Comparison of ENCODE assay signal across 11 mouse cellular contexts in genomic region chr7:6777107-6777506, GRCm38 (mm10). TPM values are rescaled to one million over a fixed set of nuclear protein-coding genes. Genes with fewer than 3 reads are reported as not detected.
DNase-seq lines count a peak whose midpoint lies in the region; ATAC-seq lines count a peak whose summit lies in the region.
"Had no signal": no experiment of that assay in that cellular context is flagged by ENCODE, and none has a peak within 500 bp of the region (broad histone marks: within the 10 kb centered on the region; RNA-seq: fewer than 3 reads in every experiment).

No protein-coding gene starts in this region.

- H3K4me2 ChIP-seq in midbrain, embryonic 11.5 days: no peak overlapping the region
- H3K4me2 ChIP-seq in limb, embryonic 15.5 days: no peak overlapping the region
- no peak overlapping the region for H3K4me2 ChIP-seq in stomach, embryonic 14.5 days (replicated peaks; ENCODE audit: low read depth, low read length)

- no peak overlapping the region for H3K9ac ChIP-seq in midbrain, embryonic 11.5 days (ENCODE audit: low read length)
- no peak overlapping the region for H3K9ac ChIP-seq in limb, embryonic 15.5 days
- no peak overlapping the region for H3K9ac ChIP-seq in stomach, embryonic 14.5 days (replicated peaks; ENCODE audit: low read depth, low read length)

- ATAC-seq in cerebellum, adult (ENCODE audit: insufficient number of reproducible peaks, low FRiP score, low TSS enrichment): no peak
- no peak for ATAC-seq in midbrain, embryonic 11.5 days (ENCODE audit: low FRiP score)
- peak; percentile 68 for ATAC-seq in limb, embryonic 15.5 days (ENCODE audit: insufficient number of reproducible peaks, low FRiP score, low TSS enrichment, low read depth)
- peak; percentile 57; the same call in 1 of the 2 replicates for ATAC-seq in stomach, embryonic 14.5 days (ENCODE audit: insufficient number of reproducible peaks, insufficient read depth, low FRiP score, low read depth)

- H3K36me3 ChIP-seq in midbrain, embryonic 10.5 days: no peaks in the 10 kb centered on the region
- H3K36me3 ChIP-seq in midbrain, embryonic 11.5 days (ENCODE audit: control insufficient read depth, insufficient read depth, low read length): no peaks in the 10 kb centered on the region
- no peaks in the 10 kb centered on the region for H3K36me3 ChIP-seq in limb, embryonic 15.5 days
- H3K36me3 ChIP-seq in stomach, embryonic 14.5 days (ENCODE audit: control insufficient read depth, insufficient read depth, low read length): no peaks in the 10 kb centered on the region

- H3K27me3 ChIP-seq in midbrain, embryonic 10.5 days (ENCODE audit: low read depth, poor library complexity, severe bottlenecking): peaks cover 11% of the 10 kb centered on the region
- H3K27me3 ChIP-seq in midbrain, embryonic 11.5 days (ENCODE audit: control insufficient read depth, insufficient read depth, low read length): no peaks in the 10 kb centered on the region
- H3K27me3 ChIP-seq in limb, embryonic 15.5 days: no peaks in the 10 kb centered on the region
- H3K27me3 ChIP-seq in stomach, embryonic 14.5 days (ENCODE audit: control insufficient read depth, insufficient read depth, low read length): no peaks in the 10 kb centered on the region

- peak overlapping the region; percentile 1; the same call in 1 of the 2 replicates for H3K27ac ChIP-seq in midbrain, embryonic 10.5 days (replicated peaks)
- H3K27ac ChIP-seq in midbrain, embryonic 11.5 days (ENCODE audit: low read depth, low read length): no peak overlapping the region
- H3K27ac ChIP-seq in limb, embryonic 15.5 days: peak overlapping the region; percentile 81
- H3K27ac ChIP-seq in stomach, embryonic 14.5 days (ENCODE audit: low read length): peak overlapping the region; percentile 83; the same call in 1 of the 2 replicates

- no peaks in the 10 kb centered on the region for H3K9me3 ChIP-seq in midbrain, embryonic 10.5 days (replicated peaks)
- no peaks in the 10 kb centered on the region for H3K9me3 ChIP-seq in midbrain, embryonic 11.5 days (ENCODE audit: control insufficient read depth, low read length)
- no peaks in the 10 kb centered on the region for H3K9me3 ChIP-seq in limb, embryonic 15.5 days
- no peaks in the 10 kb centered on the region for H3K9me3 ChIP-seq in stomach, embryonic 14.5 days (ENCODE audit: control insufficient read depth, low read depth, low read length)

- 76% methylated on average over 2 of the region's 2 CpGs for whole genome bisulfite sequencing in midbrain, embryonic 10.5 days
- WGBS in midbrain, embryonic 11.5 days: 67% methylated on average over 2 of the region's 2 CpGs
- 34% methylated on average over 2 of the region's 2 CpGs for WGBS in limb, embryonic 15.5 days
- 18% methylated on average over 2 of the region's 2 CpGs for WGBS in stomach, embryonic 14.5 days

- H3K4me3 ChIP-seq in midbrain, embryonic 10.5 days: no peak overlapping the region
- H3K4me3 ChIP-seq in midbrain, embryonic 11.5 days (ENCODE audit: low read depth, low read length): no peak overlapping the region
- H3K4me3 ChIP-seq in limb, embryonic 15.5 days: no peak overlapping the region
- no peak overlapping the region for H3K4me3 ChIP-seq in stomach, embryonic 14.5 days (ENCODE audit: low read depth, low read length)

- DNase-seq in cerebellum, postnatal 10 days: peak; percentile 81 to 87
- DNase-seq in midbrain, embryonic 10.5 days (ENCODE audit: low spot score): no peak
- no peak for DNase-seq in midbrain, embryonic 11.5 days (ENCODE audit: low spot score, missing footprints)
- DNase-seq in layer of hippocampus, postnatal 36 days: no peak
- no peak for DNase-seq in testis, postnatal 14 days (ENCODE audit: low spot score)
- DNase-seq: adrenal gland, adult 8-10 months had no signal

- peaks cover 31% of the 10 kb centered on the region for H3K4me1 ChIP-seq in midbrain, embryonic 10.5 days
- H3K4me1 ChIP-seq in midbrain, embryonic 11.5 days (ENCODE audit: control insufficient read depth, insufficient read depth, low read length): no peaks in the 10 kb centered on the region; the same call in 1 of the 2 replicates
- H3K4me1 ChIP-seq in limb, embryonic 15.5 days: peaks cover 46% of the 10 kb centered on the region
- peaks cover 26% of the 10 kb centered on the region for H3K4me1 ChIP-seq in stomach, embryonic 14.5 days (ENCODE audit: control insufficient read depth, insufficient read depth, low read length)

RNA-seq across cellular contexts. Expression of gene Usp29, which starts 46.7 kb away (rescaled TPM):
- 7.7 and 10.8 TPM in 2 replicates for polyA plus RNA-seq in midbrain, embryonic 10.5 days (2016; fragmentation: Nextera tagmentation; extraction: Ambion mirVana)
- polyA plus RNA-seq in midbrain, embryonic 11.5 days (2014; fragmentation: Nextera tagmentation; extraction: Ambion mirVana): 10.2 and 10.7 TPM in 2 replicates
- polyA plus RNA-seq in limb, embryonic 15.5 days (2015; fragmentation: Nextera tagmentation; extraction: Ambion mirVana): 9.6 and 10.7 TPM in 2 replicates
- 9.1 TPM in 2 replicates for polyA plus RNA-seq in stomach, embryonic 14.5 days (2014; fragmentation: Nextera tagmentation; extraction: Ambion mirVana)
- total RNA-seq in layer of hippocampus, postnatal 36 days (2021): 10 to 100 TPM; 29.4 to 32.9 TPM
- total RNA-seq: megakaryocyte progenitor cell, adult 5-6 weeks had no signal
- polyA plus RNA-seq: gonadal fat pad, adult 2 months had no signal

RNA-seq across cellular contexts. Expression of gene Peg3, which starts 46.9 kb away (rescaled TPM):
- polyA plus RNA-seq in midbrain, embryonic 10.5 days (2016; fragmentation: Nextera tagmentation; extraction: Ambion mirVana): 86.6 and 95.0 TPM in 2 replicates
- 85.3 and 90.1 TPM in 2 replicates for polyA plus RNA-seq in midbrain, embryonic 11.5 days (2014; fragmentation: Nextera tagmentation; extraction: Ambion mirVana)
- polyA plus RNA-seq in limb, embryonic 15.5 days (2015; fragmentation: Nextera tagmentation; extraction: Ambion mirVana): 213 and 261 TPM in 2 replicates
- 210 and 239 TPM in 2 replicates for polyA plus RNA-seq in stomach, embryonic 14.5 days (2014; fragmentation: Nextera tagmentation; extraction: Ambion mirVana)
- total RNA-seq in layer of hippocampus, postnatal 36 days (2021): 100 to 1,000 TPM; 178 to 188 TPM
- total RNA-seq: megakaryocyte progenitor cell, adult 5-6 weeks had no signal

Comparison
In these comparisons a context has a peak if more than half of its experiments do, and no peak if none do; other contexts are left out.
1. DNase-seq: peak in cerebellum, postnatal 10 days (2 of 2); none in midbrain, embryonic 10.5 days (single experiment), midbrain, embryonic 11.5 days (single experiment), layer of hippocampus, postnatal 36 days (0 of 2) and testis, postnatal 14 days (single experiment).
2. ATAC-seq: peak in limb, embryonic 15.5 days (single experiment) and stomach, embryonic 14.5 days (single experiment); none in cerebellum, adult (single experiment) and midbrain, embryonic 11.5 days (single experiment).